25 mouse cellular contexts compared by ENCODE assay signal in the genomic region with DNA sequence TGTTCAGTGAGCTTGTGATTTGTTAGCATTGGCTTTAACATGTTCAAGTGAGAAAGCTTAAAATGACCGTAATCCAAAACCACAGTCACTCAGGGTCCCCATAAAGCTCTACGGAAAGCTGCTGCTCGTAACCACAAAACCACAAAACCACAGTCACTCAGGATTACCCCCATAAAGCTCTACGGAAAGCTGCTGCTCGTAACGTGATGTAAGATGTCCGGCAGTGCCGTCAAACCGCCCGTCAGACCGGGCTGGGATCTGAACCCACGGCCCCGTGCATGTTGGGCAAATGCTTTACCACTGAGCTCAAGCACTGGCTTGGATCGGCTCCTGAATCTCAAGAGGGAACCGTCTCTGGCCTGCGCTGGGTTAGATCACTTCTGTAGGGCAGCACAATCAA. TPM values are rescaled to one million over a fixed set of nuclear protein-coding genes. Genes with fewer than 3 reads are reported as not detected.
DNase-seq lines count a peak whose midpoint lies in the region; ATAC-seq lines count a peak whose summit lies in the region.
"Had no signal": no experiment of that assay in that cellular context is flagged by ENCODE, and none has a peak within 500 bp of the region (broad histone marks: within the 10 kb centered on the region; RNA-seq: fewer than 3 reads in every experiment).

No protein-coding gene starts in this region.

- no peaks in the 10 kb centered on the region for H3K36me3 ChIP-seq in heart, embryonic 11.5 days (ENCODE audit: control insufficient read depth, insufficient read depth, low read length)
- no peaks in the 10 kb centered on the region for H3K36me3 ChIP-seq in splenic B cell, adult 2 months (ENCODE audit: control insufficient read depth, insufficient read depth, low read length, poor library complexity, severe bottlenecking)
- H3K36me3 ChIP-seq: embryonic facial prominence, embryonic 13.5 days; heart, embryonic 10.5 days; hindbrain, embryonic 10.5 days; limb, embryonic 15.5 days; liver, embryonic 15.5 days; lung, embryonic 15.5 days; midbrain, embryonic 10.5 days; neural tube, embryonic 15.5 days had no signal

- ATAC-seq in heart, embryonic 11.5 days (replicated peaks; ENCODE audit: insufficient number of reproducible peaks, low FRiP score, low TSS enrichment): no peak
- ATAC-seq: forebrain, embryonic 13.5 days had no signal

- no peaks in the 10 kb centered on the region for H3K9me3 ChIP-seq in heart, embryonic 11.5 days (replicated peaks; ENCODE audit: control insufficient read depth, low read length)
- H3K9me3 ChIP-seq: embryonic facial prominence, embryonic 13.5 days; forebrain, embryonic 13.5 days; heart, embryonic 10.5 days; hindbrain, embryonic 10.5 days; limb, embryonic 15.5 days; liver, embryonic 15.5 days; lung, embryonic 15.5 days; midbrain, embryonic 10.5 days; neural tube, embryonic 15.5 days had no signal

- no peak overlapping the region for H3K9ac ChIP-seq in heart, embryonic 11.5 days (ENCODE audit: low read depth, low read length)
- H3K9ac ChIP-seq: embryonic facial prominence, embryonic 13.5 days; forebrain, embryonic 13.5 days; limb, embryonic 15.5 days; liver, embryonic 15.5 days; lung, embryonic 15.5 days; neural tube, embryonic 15.5 days had no signal

- WGBS in heart, embryonic 11.5 days (ENCODE audit: insufficient replicate concordance): 86% methylated on average over 16 of the region's 16 CpGs

- no peaks in the 10 kb centered on the region for H3K27me3 ChIP-seq in heart, embryonic 11.5 days (ENCODE audit: control insufficient read depth, insufficient read depth, low read length)
- H3K27me3 ChIP-seq in splenic B cell, adult 2 months (ENCODE audit: control insufficient read depth, insufficient read depth, low read length, poor library complexity, severe bottlenecking): no peaks in the 10 kb centered on the region
- H3K27me3 ChIP-seq: forebrain, embryonic 13.5 days; limb, embryonic 15.5 days; lung, embryonic 15.5 days; neural tube, embryonic 15.5 days had no signal

- DNase-seq in heart, adult 11 months: peak; percentile 57
- DNase-seq in B cell, adult 2 months: peak; percentile 11 to 33
- peak; percentile 38 for DNase-seq in induced T-regulatory cell, adult 2 months (ENCODE audit: low read depth)
- DNase-seq in splenic B cell, adult 2 months (ENCODE audit: low read depth, low spot score): peak; percentile 42
- no peak for DNase-seq in layer of hippocampus, postnatal 36 days
- no peak for DNase-seq in cerebellum, adult 9-11 months
- DNase-seq: adrenal gland, postnatal 36 days; cerebellum, adult 11 months; cerebellum, postnatal 14 days; gastrocnemius, adult 2 months; kidney, adult 11 months; layer of hippocampus, adult 9-11 months; left cerebral cortex, postnatal 4 days; lung, postnatal 36 days; thymus, postnatal 25 days had no signal

- no peaks in the 10 kb centered on the region for H3K4me1 ChIP-seq in heart, embryonic 11.5 days (ENCODE audit: control insufficient read depth, insufficient read depth, low read length)
- H3K4me1 ChIP-seq: forebrain, embryonic 13.5 days; heart, embryonic 10.5 days; lung, embryonic 15.5 days; neural tube, embryonic 15.5 days had no signal

- H3K4me2 ChIP-seq in heart, embryonic 11.5 days: no peak overlapping the region
- H3K4me2 ChIP-seq: embryonic facial prominence, embryonic 13.5 days; forebrain, embryonic 13.5 days; limb, embryonic 15.5 days; liver, embryonic 15.5 days; lung, embryonic 15.5 days; neural tube, embryonic 15.5 days had no signal

- no peak overlapping the region for H3K27ac ChIP-seq in heart, embryonic 11.5 days (ENCODE audit: low read depth, low read length)
- H3K27ac ChIP-seq: embryonic facial prominence, embryonic 13.5 days; forebrain, embryonic 13.5 days; gastrocnemius, adult 2 months; heart, embryonic 10.5 days; hindbrain, embryonic 10.5 days; limb, embryonic 15.5 days; liver, embryonic 15.5 days; lung, embryonic 15.5 days; midbrain, embryonic 10.5 days; neural tube, embryonic 15.5 days had no signal

- H3K4me3 ChIP-seq in heart, embryonic 11.5 days (ENCODE audit: low read depth, low read length): no peak overlapping the region
- H3K4me3 ChIP-seq: embryonic facial prominence, embryonic 13.5 days; forebrain, embryonic 13.5 days; gastrocnemius, adult 2 months; heart, embryonic 10.5 days; hindbrain, embryonic 10.5 days; limb, embryonic 15.5 days; liver, embryonic 15.5 days; lung, embryonic 15.5 days; midbrain, embryonic 10.5 days; neural tube, embryonic 15.5 days had no signal

RNA-seq across cellular contexts. Expression of a gene that starts 49.5 kb away (rescaled TPM):
- polyA plus RNA-seq in heart, embryonic 11.5 days (2014; fragmentation: Nextera tagmentation; extraction: Ambion mirVana): 31.3 and 33.6 TPM in 2 replicates
- total RNA-seq in layer of hippocampus, postnatal 36 days (2021): 10 to 100 TPM; 15.7 to 21.3 TPM

Comparison
In these comparisons a context has a peak if more than half of its experiments do, and no peak if none do; other contexts are left out.
1. DNase-seq: peak in heart, adult 11 months (single experiment), B cell, adult 2 months (2 of 2), induced T-regulatory cell, adult 2 months (single experiment) and splenic B cell, adult 2 months (single experiment); none in layer of hippocampus, postnatal 36 days (0 of 2) and cerebellum, adult 9-11 months (single experiment).